Mouse (Mus musculus) olfactory bulb, adult 2 months (tissue): ENCODE results near the gene Pcgf2. TPM values are rescaled to one million over a fixed set of nuclear protein-coding genes. Genes with fewer than 3 reads are reported as not detected.
"Not testable (repeated sequence)": the region's sequence is repeated elsewhere in the genome, so short reads cannot be mapped to it uniquely, and the experiment has no call there.

Experiments
- H3K27ac ChIP-seq: fragments of 200-500 bp; 2 replicates; pipeline ENCODE4 v1.5.1; 2012; ENCODE audit warnings: low read depth, low read length; ENCODE audit not compliant: insufficient read depth
- H3K4me1 ChIP-seq: fragments of 200-500 bp; 2 replicates; pipeline ENCODE4 v1.6.1; 2012; ENCODE audit warnings: low read length; ENCODE audit not compliant: control insufficient read depth, insufficient read depth
- H3K4me3 ChIP-seq: fragments of 200-500 bp; 2 replicates; pipeline ENCODE4 v1.5.1; 2012; ENCODE audit warnings: mild to moderate bottlenecking, low read depth, low read length, moderate library complexity; ENCODE audit not compliant: insufficient read depth
- CTCF ChIP-seq: fragments of 200-500 bp; IDR thresholded peaks from 2 replicates; pipeline ENCODE4 v1.5.1; 2012; ENCODE audit warnings: low read depth, mild to moderate bottlenecking, low read length, moderate library complexity; ENCODE audit not compliant: insufficient read depth
- POLR2A ChIP-seq: fragments of 200-500 bp; IDR thresholded peaks from 2 replicates; pipeline ENCODE4 v1.6.1; 2012; ENCODE audit warnings: mild to moderate bottlenecking, low read depth, low read length, moderate library complexity; ENCODE audit not compliant: insufficient read depth
- WGBS: fragments of 180-500 bp; shearing (Covaris S2); methylation state at CpG from one replicate; pipeline ENCODE4 v1.1.7; 2018; 5-methylcytosine and 5-hydroxymethylcytosine counted together
- polyA plus RNA-seq: library from polyadenylated mRNA; stranded (reverse); fragments of >200 nt; gene quantifications from 2 replicates; pipeline ENCODE4 v1.2.4, GENCODE M21; 2012; ENCODE audit warnings: low replicate concordance; ENCODE audit not compliant: missing spikeins, insufficient read depth, insufficient read length

The Pcgf2 gene
- polyA plus RNA-seq, 1 experiment, result not detected

DNA sequence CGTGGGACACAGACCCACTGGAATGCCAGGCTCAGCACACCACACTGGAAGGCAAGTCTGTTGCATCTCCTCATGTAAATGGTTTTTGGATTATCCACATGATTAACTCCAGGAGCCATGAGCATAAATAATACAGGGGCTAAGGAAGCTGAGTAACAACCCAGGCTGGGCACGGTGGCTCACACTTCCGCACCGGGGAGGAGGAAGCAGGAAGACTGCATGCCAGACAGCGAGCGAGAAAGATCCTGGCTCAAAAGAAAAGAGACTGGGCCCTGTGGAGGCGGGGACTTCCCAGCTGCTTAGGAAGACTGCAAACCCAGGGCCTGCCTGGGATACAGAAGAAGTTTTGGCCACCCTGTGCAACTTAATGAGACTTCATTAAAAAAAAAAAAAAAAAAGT lies 39.9 kb upstream of the Pcgf2 start:
- TF ChIP-seq CTCF (no peak), POLR2A (no peak)
- 26% methylated on average over 7 of the region's 7 CpGs for WGBS
- H3K4me1 ChIP-seq, result peaks cover 32% of the 10 kb centered on the region
- no peak overlapping the region for H3K4me3 ChIP-seq
- no peak overlapping the region for H3K27ac ChIP-seq

DNA sequence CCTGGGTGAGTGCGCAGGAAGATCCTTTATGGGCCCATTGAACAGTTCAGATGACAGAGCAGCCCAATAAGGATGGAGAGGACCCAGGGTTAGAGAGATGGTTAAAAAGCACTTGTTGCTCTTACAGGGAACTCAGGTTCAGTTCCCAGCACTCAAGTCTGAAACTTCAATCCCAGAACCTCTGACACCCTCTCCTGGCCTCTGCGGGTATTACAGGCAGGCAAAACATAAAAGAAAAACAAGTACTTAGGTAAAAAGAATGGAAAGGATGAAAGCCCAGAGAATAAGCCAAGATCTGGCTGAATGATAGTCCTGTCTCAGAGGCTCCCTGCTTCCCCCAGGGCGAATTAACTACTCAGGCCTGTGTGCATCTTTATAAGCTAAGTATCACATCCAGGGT lies 38.9 kb upstream of the Pcgf2 start:
- TF ChIP-seq POLR2A (no peak), CTCF (no peak)
- H3K4me1 ChIP-seq, result peaks cover 35% of the 10 kb centered on the region
- H3K27ac ChIP-seq, result no peak overlapping the region
- 94% methylated on average over 3 of the region's 3 CpGs for WGBS
- H3K4me3 ChIP-seq, result no peak overlapping the region

DNA sequence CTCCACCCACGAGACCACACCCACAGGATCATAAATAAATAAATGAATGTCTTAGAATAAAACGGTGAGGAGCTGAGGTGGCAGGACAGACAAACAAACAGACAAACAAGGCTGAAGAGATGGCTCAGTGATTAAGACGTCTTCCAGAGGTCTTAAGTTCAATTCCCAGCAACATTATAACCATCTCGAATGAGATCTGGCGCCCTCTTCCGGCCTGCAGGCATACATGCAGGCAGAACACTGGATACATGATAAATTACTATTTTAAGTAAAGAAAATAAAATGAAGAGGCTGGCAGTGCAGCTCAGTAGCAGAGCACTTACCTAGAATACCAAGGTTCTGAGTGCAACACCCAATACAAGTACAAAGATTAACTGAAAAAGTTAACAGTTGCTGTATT lies 38.4 kb upstream of the Pcgf2 start:
- H3K4me3 ChIP-seq, result no peak overlapping the region
- H3K27ac ChIP-seq, result no peak overlapping the region
- peaks cover 37% of the 10 kb centered on the region for H3K4me1 ChIP-seq
- TF ChIP-seq POLR2A, result no peak
- TF ChIP-seq CTCF, result no peak
- WGBS, result 65% methylated on average over 6 of the region's 6 CpGs

DNA sequence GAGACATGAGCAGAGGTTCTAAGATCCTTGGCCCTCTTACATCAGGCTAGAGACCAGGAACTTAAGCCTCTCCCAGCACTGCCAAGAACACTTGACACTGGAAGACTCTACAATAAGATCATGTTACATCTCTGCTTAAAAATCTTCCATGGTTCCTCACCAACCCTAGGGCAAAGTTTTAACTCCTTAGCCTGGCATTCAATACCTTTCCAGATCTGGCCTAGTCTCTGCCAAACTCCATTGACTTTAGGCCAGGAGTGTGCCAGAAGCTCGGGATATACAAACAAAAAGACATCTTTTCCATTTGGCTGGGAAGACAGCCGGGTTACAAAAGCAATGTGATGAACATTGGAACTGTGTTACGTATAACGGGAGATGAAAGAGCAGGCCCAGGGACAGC lies 37.3 kb upstream of the Pcgf2 start:
- TF ChIP-seq CTCF (no peak), POLR2A (no peak)
- WGBS, result 41% methylated on average over 4 of the region's 4 CpGs

DNA sequence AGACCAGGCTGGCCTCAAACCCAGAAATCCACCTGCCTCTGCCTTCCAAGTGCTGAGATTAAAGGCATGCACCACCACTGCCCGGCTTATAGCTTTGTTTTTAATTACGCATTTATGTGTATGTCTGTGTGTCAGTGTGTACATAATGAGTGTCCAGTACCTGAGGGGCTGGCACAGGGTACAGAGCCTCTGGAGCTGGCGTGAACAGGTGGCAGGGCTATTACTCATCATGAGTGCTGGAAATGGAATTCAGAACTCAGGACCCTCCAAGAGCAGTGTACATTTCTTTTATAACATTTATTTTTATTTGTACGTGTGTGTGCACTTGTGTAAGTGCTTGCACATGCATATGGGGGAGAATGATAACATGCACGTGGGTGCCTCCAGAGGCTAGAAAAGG lies 36.3 kb upstream of the Pcgf2 start:
- WGBS, result 89% methylated on average over 5 of the region's 5 CpGs
- TF ChIP-seq CTCF (no peak), POLR2A (no peak)
- H3K4me1 ChIP-seq, result peaks cover 24% of the 10 kb centered on the region
- H3K27ac ChIP-seq, result no peak overlapping the region
- H3K4me3 ChIP-seq, result no peak overlapping the region

More for the DNA sequence above, 37.3 kb upstream of the Pcgf2 start:
- H3K4me1 ChIP-seq, result peaks cover 30% of the 10 kb centered on the region
- no peak overlapping the region for H3K4me3 ChIP-seq
- no peak overlapping the region for H3K27ac ChIP-seq

DNA sequence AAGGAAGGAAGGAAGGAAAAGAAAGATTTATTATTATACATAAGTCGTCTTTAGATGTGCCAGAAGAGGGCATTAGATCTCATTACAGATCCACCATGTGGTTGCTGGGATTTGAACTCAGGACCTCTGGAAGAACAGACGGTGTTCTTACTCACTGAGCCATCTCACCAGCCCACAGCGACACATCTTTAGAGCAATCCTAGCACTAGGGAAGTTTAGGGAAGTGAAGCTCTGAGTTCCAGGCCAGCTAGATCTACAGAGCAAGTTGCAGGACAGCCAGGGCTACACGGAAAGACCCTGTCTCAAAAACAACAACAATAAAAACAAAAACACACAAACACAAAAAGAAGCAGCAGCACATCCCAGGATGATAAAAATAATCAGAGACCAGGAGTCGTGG lies 34.5 kb upstream of the Pcgf2 start:
- H3K4me3 ChIP-seq, H3K27ac ChIP-seq: not testable (repeated sequence)
- H3K4me1 ChIP-seq, result peaks cover 15% of the 10 kb centered on the region
- 92% methylated on average over 5 of the region's 5 CpGs for WGBS

DNA sequence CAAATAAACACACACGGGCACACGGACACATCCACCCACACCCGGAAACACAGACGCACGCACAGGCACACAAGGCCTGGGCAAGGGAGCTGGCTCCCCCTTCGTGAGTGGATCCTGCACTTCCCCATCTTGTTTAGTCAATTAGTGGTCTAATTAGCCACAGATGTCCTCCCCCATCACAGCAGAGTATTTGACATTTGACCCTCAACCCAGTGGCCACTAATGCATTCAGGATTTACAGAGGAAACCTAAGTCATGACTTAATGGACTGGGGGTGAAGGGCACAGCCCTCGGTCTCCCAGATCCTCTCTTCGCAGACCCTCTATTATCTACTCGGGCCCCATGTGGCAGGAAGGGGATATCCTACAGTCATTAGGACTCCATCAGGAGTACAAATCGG lies 33.4 kb upstream of the Pcgf2 start:
- H3K27ac ChIP-seq, result no peak overlapping the region
- 31% methylated on average over 10 of the region's 10 CpGs for WGBS
- TF ChIP-seq CTCF, result no peak
- no peak for TF ChIP-seq POLR2A
- no peak overlapping the region for H3K4me3 ChIP-seq
- peaks cover 21% of the 10 kb centered on the region for H3K4me1 ChIP-seq

DNA sequence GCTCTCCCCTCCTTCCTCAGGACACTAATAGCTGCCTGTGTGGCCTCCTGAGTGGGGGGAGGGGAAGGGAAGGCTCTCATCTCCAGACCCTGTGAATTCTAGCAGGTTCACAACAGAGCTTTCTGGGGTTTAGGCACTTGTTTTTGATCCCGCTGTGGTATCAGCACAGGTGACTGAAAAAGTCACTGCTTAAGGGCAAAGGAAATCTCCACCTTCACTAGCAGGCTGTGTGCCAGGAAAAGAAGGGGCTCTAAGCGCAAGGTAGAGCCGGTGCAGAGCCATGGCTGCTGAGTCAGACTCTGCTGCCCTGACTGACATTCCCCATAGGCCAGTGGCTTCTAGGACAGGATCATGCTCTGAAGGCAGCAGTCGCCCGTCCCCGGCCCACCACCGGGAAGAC lies 28.4 kb upstream of the Pcgf2 start:
- TF ChIP-seq CTCF (no peak), POLR2A (no peak)
- 84% methylated on average over 7 of the region's 7 CpGs for WGBS
- no peak overlapping the region for H3K4me3 ChIP-seq
- no peak overlapping the region for H3K27ac ChIP-seq
- H3K4me1 ChIP-seq, result peaks cover 10% of the 10 kb centered on the region

DNA sequence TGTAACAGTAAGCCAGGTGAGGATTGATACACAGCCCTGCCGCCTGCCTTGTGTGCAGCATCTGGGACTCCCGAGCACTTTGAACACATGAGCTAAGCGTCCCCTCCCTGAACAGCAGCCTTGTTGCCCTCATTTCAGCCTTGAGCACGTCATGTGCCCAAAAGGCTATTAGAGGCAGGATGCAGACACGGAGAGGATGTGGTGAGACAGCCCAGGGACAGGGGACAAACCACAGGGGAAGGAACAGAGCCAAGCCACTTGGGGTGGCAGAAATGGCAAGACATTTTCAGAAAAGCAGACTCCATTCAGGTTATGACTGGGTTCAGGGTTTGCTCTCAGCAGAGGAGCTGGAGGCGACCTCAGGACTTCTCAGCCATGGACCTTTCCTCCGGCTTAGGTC lies 28.0 kb upstream of the Pcgf2 start:
- Histone ChIP-seq H3K27ac (no peak overlapping the region), H3K4me1 (peaks cover 6% of the 10 kb centered on the region; the same call in 1 of the 2 replicates), H3K4me3 (no peak overlapping the region)
- WGBS, result 79% methylated on average over 7 of the region's 7 CpGs
- no peak for TF ChIP-seq POLR2A
- no peak for TF ChIP-seq CTCF

DNA sequence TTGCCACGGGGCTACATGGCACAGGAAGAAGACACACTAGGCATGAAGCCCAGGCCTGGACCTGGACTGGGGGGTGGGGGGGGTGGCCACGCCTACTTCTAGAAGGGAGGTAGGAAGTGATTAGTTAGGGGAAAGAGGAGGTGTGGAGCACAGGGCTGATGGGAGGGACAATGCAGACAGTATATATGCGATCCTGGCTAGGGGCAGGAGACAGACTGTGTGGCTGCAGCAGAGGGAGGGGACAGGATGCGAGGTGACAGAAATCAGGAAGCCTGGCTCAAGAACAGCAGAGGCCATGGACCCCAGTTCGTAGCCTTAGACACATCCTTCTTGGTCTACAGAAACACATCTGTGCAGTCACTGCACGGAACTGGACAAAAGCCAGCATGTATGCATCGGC lies 23.4 kb upstream of the Pcgf2 start:
- Histone ChIP-seq H3K4me3 (no peak overlapping the region), H3K4me1 (0 out of 2 replicates have a peak, but pooled peaks cover under 1% of the 10 kb centered on the region), H3K27ac (no peak overlapping the region)
- WGBS, result 84% methylated on average over 7 of the region's 7 CpGs
- TF ChIP-seq POLR2A, result no peak
- no peak for TF ChIP-seq CTCF

DNA sequence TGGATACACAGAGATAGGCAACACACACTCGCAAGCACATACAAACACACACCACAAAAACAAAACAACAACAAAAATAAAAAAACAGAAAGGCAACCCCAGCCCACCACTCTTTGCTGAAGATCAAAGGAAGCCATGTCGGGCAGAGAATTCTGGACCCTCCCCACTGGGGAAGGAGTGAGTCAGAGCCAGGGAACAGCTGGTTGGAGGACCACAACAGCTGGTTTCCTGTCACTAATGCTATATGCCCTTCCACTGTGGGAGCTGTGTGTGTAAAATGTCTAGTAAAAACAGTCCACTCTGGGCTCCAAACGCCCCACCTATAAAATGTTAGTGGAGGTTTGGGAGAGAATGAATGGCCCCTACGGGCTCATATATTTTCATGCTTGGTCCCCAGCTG lies 21.0 kb upstream of the Pcgf2 start:
- no peak for TF ChIP-seq CTCF
- no peak for TF ChIP-seq POLR2A
- WGBS, result 91% methylated on average over 4 of the region's 4 CpGs
- no peak overlapping the region for H3K4me3 ChIP-seq
- H3K27ac ChIP-seq, result no peak overlapping the region
- H3K4me1 ChIP-seq, result no peaks in the 10 kb centered on the region
